Mouse (Mus musculus) E14TG2a.4 (cell line): ENCODE measurements around the gene Mospd3.

Experiments used
- H3K27me3 ChIP-seq: 2 replicates; pipeline ENCODE4 v1.6.1; 2014; ENCODE audit warnings: low read length, control low read depth; ENCODE audit not compliant: insufficient read depth
- H3K36me3 ChIP-seq: 2 replicates; pipeline ENCODE4 v1.6.1; 2014; ENCODE audit warnings: low read length, control low read depth; ENCODE audit not compliant: insufficient read depth
- H3K4me1 ChIP-seq: replicated peaks from 2 replicates; pipeline ENCODE4 v1.6.1; 2014; ENCODE audit warnings: low read depth, low read length, control low read depth
- H3K4me3 ChIP-seq: replicated peaks from 2 replicates; pipeline ENCODE4 v1.5.1; 2014; ENCODE audit warnings: mild to moderate bottlenecking, low read length
- H3K9me3 ChIP-seq: 2 replicates; pipeline ENCODE4 v1.6.1; 2014; ENCODE audit warnings: low read length, control low read depth
- CTCF ChIP-seq: conservative IDR thresholded peaks from 2 replicates; pipeline ENCODE4 v1.5.1; 2014; ENCODE audit warnings: low read length
- NANOG ChIP-seq: IDR thresholded peaks from 2 replicates; pipeline ENCODE4 v1.6.1; 2014; ENCODE audit warnings: borderline replicate concordance, low read length, mixed read lengths
- POU5F1 ChIP-seq: IDR thresholded peaks from 2 replicates; pipeline ENCODE4 v1.6.1; 2014; ENCODE audit warnings: low read length, borderline replicate concordance

The Mospd3 gene

GRCm38 (mm10) chr5:137561556-137561955 is 39.3 kb downstream of the Mospd3 start:
- Histone ChIP-seq H3K36me3 (no peaks in the 10 kb centered on the region), H3K4me1 (peaks cover 22% of the 10 kb centered on the region), H3K9me3 (no peaks in the 10 kb centered on the region), H3K4me3 (no peak overlapping the region), H3K27me3 (peaks cover 24% of the 10 kb centered on the region)
- TF ChIP-seq POU5F1 (no peak), NANOG (no peak), CTCF (no peak)

- Histone ChIP-seq H3K36me3 (no peaks in the 10 kb centered on the region), H3K27me3 (peaks cover 39% of the 10 kb centered on the region)
- no peak for TF ChIP-seq CTCF
- TF ChIP-seq POU5F1: no peak
- no peak for TF ChIP-seq NANOG
Observed at GRCm38 (mm10) chr5:137553898-137554297, 47.0 kb downstream of the Mospd3 start.

GRCm38 (mm10) chr5:137553411-137553837 is 47.4 kb downstream of the Mospd3 start, which contains the start of gene Actl6b:
Gene Actl6b, plus strand, starts transcription at chr5:137553517.
- TF ChIP-seq POU5F1 (no peak), CTCF (no peak), NANOG (no peak)
- peaks cover 20% of the 10 kb centered on the region for H3K4me1 ChIP-seq

More at GRCm38 (mm10) chr5:137553898-137554297, 47.0 kb downstream of the Mospd3 start:
- H3K4me1 ChIP-seq: peaks cover 20% of the 10 kb centered on the region
- H3K9me3 ChIP-seq: no peaks in the 10 kb centered on the region
- H3K4me3 ChIP-seq: peak overlapping the region; percentile 54

GRCm38 (mm10) chr5:137553000-137553399 is 47.9 kb downstream of the Mospd3 start:
- Histone ChIP-seq H3K27me3 (peaks cover 33% of the 10 kb centered on the region), H3K36me3 (no peaks in the 10 kb centered on the region), H3K4me1 (peaks cover 20% of the 10 kb centered on the region), H3K9me3 (no peaks in the 10 kb centered on the region), H3K4me3 (no peak overlapping the region)
- no peak for TF ChIP-seq NANOG
- no peak for TF ChIP-seq POU5F1
- no peak for TF ChIP-seq CTCF

More at GRCm38 (mm10) chr5:137553411-137553837, 47.4 kb downstream of the Mospd3 start, which contains the start of gene Actl6b:
- Histone ChIP-seq H3K27me3 (peaks cover 36% of the 10 kb centered on the region), H3K36me3 (no peaks in the 10 kb centered on the region), H3K9me3 (no peaks in the 10 kb centered on the region), H3K4me3 (peak within 1 kb of the TSS; percentile 54)

- Histone ChIP-seq H3K9me3 (no peaks in the 10 kb centered on the region), H3K4me1 (peaks cover 20% of the 10 kb centered on the region), H3K36me3 (no peaks in the 10 kb centered on the region), H3K4me3 (no peak overlapping the region), H3K27me3 (peaks cover 31% of the 10 kb centered on the region)
- TF ChIP-seq CTCF: peak; percentile 61
- no peak for TF ChIP-seq NANOG
Observed at GRCm38 (mm10) chr5:137551119-137551518, 49.7 kb downstream of the Mospd3 start.

- Histone ChIP-seq H3K4me1 (peaks cover 17% of the 10 kb centered on the region), H3K27me3 (peaks cover 19% of the 10 kb centered on the region), H3K4me3 (no peak overlapping the region)
Observed at GRCm38 (mm10) chr5:137549840-137550239, 51.0 kb downstream of the Mospd3 start.

More at GRCm38 (mm10) chr5:137549840-137550239, 51.0 kb downstream of the Mospd3 start:
- no peaks in the 10 kb centered on the region for H3K36me3 ChIP-seq
- no peak for TF ChIP-seq POU5F1
- TF ChIP-seq CTCF: no peak
- TF ChIP-seq NANOG: no peak
- no peaks in the 10 kb centered on the region for H3K9me3 ChIP-seq
